Mouse (Mus musculus) spleen, adult 12 weeks (tissue): ENCODE measurements at regions not wholly inside any gene's neighbourhood (a gene's known extent, or its start where the extent isn't known, plus 50 kb on each side); places are given as distances from the start of the nearest gene placed in this dataset.

Source experiments
- DNase-seq: peaks from one replicate; pipeline ENCODE4 v3.0.0; 2022; ENCODE audit warnings: low spot score

- no peak for DNase-seq
Observed at GRCm38 (mm10) chr4:47870010-47870637, 174.8 kb upstream of the Nr4a3 start.

- DNase-seq, result no peak
Observed at GRCm38 (mm10) chr4:47870638-47871019, 174.3 kb upstream of the Nr4a3 start.

GRCm38 (mm10) chr4:47881560-47881959 is 163.4 kb upstream of the Nr4a3 start:
- no peak for DNase-seq

GRCm38 (mm10) chr4:47882076-47882475 is 162.9 kb upstream of the Nr4a3 start:
- DNase-seq, result no peak

GRCm38 (mm10) chr4:47899579-47899978 is 145.4 kb upstream of the Nr4a3 start:
- DNase-seq, result no peak

GRCm38 (mm10) chr4:47902749-47903148 is 142.2 kb upstream of the Nr4a3 start:
- no peak for DNase-seq

GRCm38 (mm10) chr4:47912259-47912658 is 132.7 kb upstream of the Nr4a3 start:
- DNase-seq, result no peak

GRCm38 (mm10) chr4:47919576-47919975 is 125.4 kb upstream of the Nr4a3 start:
- no peak for DNase-seq

- no peak for DNase-seq
Observed at GRCm38 (mm10) chr4:47931464-47931863, 113.5 kb upstream of the Nr4a3 start.

GRCm38 (mm10) chr4:47933526-47933925 is 111.4 kb upstream of the Nr4a3 start:
- DNase-seq, result no peak

GRCm38 (mm10) chr4:47935547-47935946 is 109.4 kb upstream of the Nr4a3 start:
- no peak for DNase-seq

- no peak for DNase-seq
Observed at GRCm38 (mm10) chr4:47936470-47937125, 108.4 kb upstream of the Nr4a3 start.

- no peak for DNase-seq
Observed at GRCm38 (mm10) chr4:47947869-47948573, 96.9 kb upstream of the Nr4a3 start.

GRCm38 (mm10) chr4:47948789-47949188 is 96.2 kb upstream of the Nr4a3 start:
- no peak for DNase-seq

- no peak for DNase-seq
Observed at GRCm38 (mm10) chr4:47954576-47955305, 90.2 kb upstream of the Nr4a3 start.

GRCm38 (mm10) chr4:47964630-47965029 is 80.3 kb upstream of the Nr4a3 start:
- no peak for DNase-seq

- DNase-seq, result no peak
Observed at GRCm38 (mm10) chr4:47971861-47972260, 73.1 kb upstream of the Nr4a3 start.

GRCm38 (mm10) chr4:47979579-47980313 is 65.2 kb upstream of the Nr4a3 start:
- no peak for DNase-seq
